Mouse (Mus musculus) gastrocnemius, postnatal 4 days (tissue): Measurements from ENCODE around the gene Haao. TPM values are rescaled to one million over a fixed set of nuclear protein-coding genes. Genes with fewer than 3 reads are reported as not detected.

Experiments used
- DNase-seq, 2 experiments: peaks; one replicate each; pipeline ENCODE4 v3.0.0; 2021 to 2022; ENCODE audit warnings: low spot score in 2 of 2, mixed read lengths in 2 of 2
- total RNA-seq, 2 experiments: library from RNA; stranded (reverse); gene quantifications; 2 replicates each; pipeline ENCODE4 v1.2.3; 2021

The Haao gene
- total RNA-seq, 2 experiments from 2014 or later: 0.54 TPM; not detected in 1

DNA sequence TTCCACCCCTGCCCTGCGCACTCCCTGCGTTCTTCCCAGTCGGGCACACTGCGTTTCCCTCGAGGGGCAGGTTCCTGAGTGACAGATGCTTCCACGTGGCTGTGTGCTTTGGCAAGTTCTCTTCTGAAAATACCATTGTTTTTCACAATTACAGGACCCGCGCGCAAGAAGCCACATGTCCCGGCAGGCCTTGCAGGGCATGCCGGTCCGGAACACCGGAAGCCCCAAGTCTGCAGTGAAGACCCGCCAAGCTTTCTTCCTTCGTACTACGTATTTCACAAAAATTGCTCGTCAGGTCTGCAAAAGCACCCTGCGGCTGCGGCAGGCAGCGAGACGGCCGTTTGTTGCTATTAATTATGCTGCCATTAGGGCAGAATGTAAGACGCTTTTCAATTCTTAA, 55.4 kb downstream of the Haao start:
- DNase-seq: no peak

DNA sequence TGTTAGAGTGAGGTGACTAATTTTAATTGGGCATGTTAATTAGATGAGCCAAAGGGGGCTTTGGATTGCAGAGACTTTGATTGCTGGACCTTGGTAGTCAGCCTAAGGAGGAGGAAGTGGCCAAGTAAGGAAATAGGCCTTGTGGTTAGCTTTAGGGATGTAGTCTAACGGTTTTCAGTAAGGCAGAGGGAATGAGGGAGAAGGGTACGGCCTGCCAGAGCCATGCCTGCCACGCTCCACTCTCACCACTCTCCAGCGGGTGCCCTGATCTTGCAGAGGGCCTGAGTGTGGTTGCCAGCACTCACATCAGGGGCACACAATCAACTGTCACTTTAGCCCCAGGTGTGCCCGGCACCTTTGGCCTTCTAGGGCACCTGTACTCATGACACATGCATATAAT, 57.6 kb downstream of the Haao start:
- DNase-seq: no peak

DNA sequence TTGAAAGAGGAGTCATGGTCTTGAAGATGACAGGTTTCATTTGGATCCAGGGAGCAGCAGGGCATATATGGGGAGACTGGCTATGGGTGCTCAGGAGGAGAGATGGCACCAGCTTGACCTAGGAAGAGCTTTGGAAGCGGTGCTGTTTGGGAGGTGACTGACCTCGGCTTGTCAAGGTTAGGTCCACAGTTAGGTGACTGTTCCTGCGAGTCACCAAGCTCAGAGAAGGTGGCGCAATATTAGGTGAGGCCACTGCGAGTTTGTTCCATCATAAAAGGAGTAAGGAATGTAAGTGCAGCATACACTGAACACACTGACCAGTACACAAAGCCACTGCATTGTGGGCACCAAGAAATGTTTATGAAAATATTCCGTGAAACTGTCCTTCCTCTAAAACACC, 61.3 kb downstream of the Haao start:
- no peak for DNase-seq

DNA sequence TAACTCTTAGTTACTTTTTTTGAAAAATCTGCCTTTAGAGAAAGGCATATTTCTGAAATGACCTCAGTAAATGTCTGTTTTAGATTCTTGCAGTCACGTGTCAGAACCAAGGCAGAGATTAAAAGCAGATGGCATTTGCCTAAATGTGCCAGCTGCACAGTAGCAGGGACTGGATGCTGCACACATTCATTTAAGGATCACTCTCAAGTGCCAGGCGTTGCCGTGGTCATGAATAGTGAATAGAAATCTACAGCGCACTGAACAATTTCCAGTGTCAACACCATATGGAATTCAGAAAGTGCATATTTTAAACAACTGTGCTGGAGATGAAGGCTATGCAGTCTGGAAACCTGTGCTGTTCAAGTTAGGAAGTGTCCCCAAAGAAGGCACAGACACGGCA, 65.0 kb downstream of the Haao start:
- no peak for DNase-seq

Other genes with a start within 250 kb of the Haao start
- under 1 TPM in 1 of 2 experiments, not detected in 1; 0.08 TPM for gene Kcng3, start 216.1 kb downstream of the Haao start, total RNA-seq
- 10 to 100 TPM; 20.0 to 20.9 TPM for gene Mta3, start 141.8 kb downstream of the Haao start, total RNA-seq